In the genomic region with DNA sequence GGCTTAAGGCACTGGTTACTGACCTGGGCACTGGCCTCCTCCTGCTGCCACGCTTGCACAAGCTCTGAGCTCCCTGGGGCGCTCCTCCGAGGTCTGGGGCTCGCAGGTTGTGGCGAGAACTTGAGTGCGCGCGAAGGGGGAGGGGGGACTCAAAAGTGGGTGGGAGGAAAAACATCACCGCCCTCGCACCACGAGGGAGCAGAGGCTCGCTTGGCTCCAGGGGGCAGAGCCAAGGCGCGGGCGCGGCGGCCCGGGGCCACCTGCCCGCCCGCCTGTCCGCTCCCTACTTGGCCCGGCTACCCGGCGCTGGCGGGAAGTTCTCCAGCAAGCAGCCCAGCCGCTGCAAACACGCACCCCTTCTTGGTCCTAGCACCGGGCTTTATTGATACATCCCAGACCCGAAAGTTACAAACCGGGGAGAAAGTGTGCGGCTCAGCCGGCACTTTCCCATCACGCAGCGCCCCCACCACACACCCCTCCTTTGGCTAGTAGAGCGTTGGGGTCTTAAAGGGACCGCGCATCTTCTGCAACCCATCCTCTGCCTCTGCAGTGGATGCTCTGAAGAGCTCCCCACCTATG, we compare ENCODE assay signal across 9 mouse cellular contexts. TPM values are rescaled to one million over a fixed set of nuclear protein-coding genes. Genes with fewer than 3 reads are reported as not detected.
DNase-seq lines count a peak whose midpoint lies in the region; ATAC-seq and TF ChIP-seq lines count a peak whose summit lies in the region.
"Had no signal": no experiment of that assay in that cellular context is flagged by ENCODE, and none has a peak within 500 bp of the region (broad histone marks: within the 10 kb centered on the region; RNA-seq: fewer than 3 reads in every experiment).

A gene (minus strand): TSS at position 472 of the 579 bp plus-strand sequence.

- H3K36me3 ChIP-seq in forebrain, embryonic 14.5 days (ENCODE audit: control insufficient read depth, insufficient read depth, low read length): no peaks in the 10 kb centered on the region
- H3K36me3 ChIP-seq in hindbrain, embryonic 15.5 days: no peaks in the 10 kb centered on the region
- no peaks in the 10 kb centered on the region for H3K36me3 ChIP-seq in limb, embryonic 14.5 days (ENCODE audit: control insufficient read depth, insufficient read depth, low read length)
- no peaks in the 10 kb centered on the region for H3K36me3 ChIP-seq in midbrain, embryonic 16.5 days (ENCODE audit: control insufficient read depth, insufficient read depth, low read length)

- no peaks in the 10 kb centered on the region for H3K27me3 ChIP-seq in forebrain, embryonic 14.5 days (replicated peaks; ENCODE audit: control insufficient read depth, insufficient read depth, low read length)
- peaks cover 13% of the 10 kb centered on the region; the same call in 1 of the 2 replicates for H3K27me3 ChIP-seq in hindbrain, embryonic 15.5 days
- H3K27me3 ChIP-seq in limb, embryonic 14.5 days (ENCODE audit: control insufficient read depth, insufficient read depth, low read length): no peaks in the 10 kb centered on the region
- peaks cover 14% of the 10 kb centered on the region for H3K27me3 ChIP-seq in midbrain, embryonic 16.5 days (ENCODE audit: control insufficient read depth, insufficient read depth, low read depth, low read length)

- TF ChIP-seq POLR2A in limb, embryonic 14.5 days (IDR thresholded peaks at IDR 0.05; ENCODE audit: borderline replicate concordance, extremely low read depth, insufficient read depth, insufficient read length): no peak

- H3K4me1 ChIP-seq in forebrain, embryonic 14.5 days (ENCODE audit: control insufficient read depth, insufficient read depth, low read length): no peaks in the 10 kb centered on the region
- no peaks in the 10 kb centered on the region for H3K4me1 ChIP-seq in hindbrain, embryonic 15.5 days (replicated peaks)
- no peaks in the 10 kb centered on the region for H3K4me1 ChIP-seq in limb, embryonic 14.5 days (ENCODE audit: control insufficient read depth, insufficient read depth, low read length)
- no peaks in the 10 kb centered on the region for H3K4me1 ChIP-seq in midbrain, embryonic 16.5 days (ENCODE audit: control insufficient read depth, insufficient read depth, low read length)

- DNase-seq in adrenal gland, adult (ENCODE audit: inconsistent age in 2 of 2, low spot score in 1 of 2): peak; percentile 2 to 24
- no peak for DNase-seq in adrenal gland, adult 18-20 months (ENCODE audit: low spot score in 2 of 2)
- DNase-seq in ES-CJ7 (ENCODE audit: low read depth, low spot score): peak; percentile 2
- DNase-seq in forebrain, embryonic 14.5 days (ENCODE audit: low spot score): peak; percentile 20
- DNase-seq in limb, embryonic 14.5 days (ENCODE audit: low spot score): no peak

- peak; percentile 77 for ATAC-seq in forebrain, embryonic 14.5 days
- ATAC-seq in hindbrain, embryonic 15.5 days (ENCODE audit: low FRiP score, low read depth): peak; percentile 73; the same call in 1 of the 2 replicates
- ATAC-seq in limb, embryonic 14.5 days (ENCODE audit: low FRiP score, low read depth): peak; percentile 47; the same call in 1 of the 2 replicates
- ATAC-seq in midbrain, embryonic 16.5 days: peak; percentile 39
- ATAC-seq in erythroid progenitor cell, adult 5-6 weeks (replicated peaks; ENCODE audit: low FRiP score, poor library complexity, severe bottlenecking): no peak

- H3K27ac ChIP-seq in forebrain, embryonic 14.5 days (ENCODE audit: low read depth, low read length): no peak within 1 kb of the TSS
- H3K27ac ChIP-seq in hindbrain, embryonic 15.5 days (replicated peaks): no peak within 1 kb of the TSS
- no peak within 1 kb of the TSS for H3K27ac ChIP-seq in limb, embryonic 14.5 days (replicated peaks; ENCODE audit: low read depth, low read length)
- no peak within 1 kb of the TSS for H3K27ac ChIP-seq in midbrain, embryonic 16.5 days (ENCODE audit: low read length)

- peak within 1 kb of the TSS; percentile 45 for H3K9ac ChIP-seq in forebrain, embryonic 14.5 days (ENCODE audit: low read length)
- peak within 1 kb of the TSS; percentile 8; the same call in 1 of the 2 replicates for H3K9ac ChIP-seq in hindbrain, embryonic 15.5 days
- H3K9ac ChIP-seq in limb, embryonic 14.5 days (ENCODE audit: low read depth, low read length, severe bottlenecking): peak within 1 kb of the TSS; percentile 40
- peak within 1 kb of the TSS; percentile 48; the same call in 1 of the 2 replicates for H3K9ac ChIP-seq in midbrain, embryonic 16.5 days (ENCODE audit: low read depth, low read length)

- H3K4me3 ChIP-seq in forebrain, embryonic 14.5 days (ENCODE audit: low read depth, low read length): peak within 1 kb of the TSS; percentile 37
- H3K4me3 ChIP-seq in hindbrain, embryonic 15.5 days: peak within 1 kb of the TSS; percentile 49
- H3K4me3 ChIP-seq in limb, embryonic 14.5 days (replicated peaks; ENCODE audit: low read length): peak within 1 kb of the TSS; percentile 41
- H3K4me3 ChIP-seq in midbrain, embryonic 16.5 days (ENCODE audit: low read depth, low read length): peak within 1 kb of the TSS; percentile 48
- H3K4me3 ChIP-seq: erythroblast, embryonic 14.5 days had no signal

- peak within 1 kb of the TSS; percentile 65 for H3K4me2 ChIP-seq in forebrain, embryonic 14.5 days (ENCODE audit: low read length)
- H3K4me2 ChIP-seq in hindbrain, embryonic 15.5 days: peak within 1 kb of the TSS; percentile 71
- peak within 1 kb of the TSS; percentile 52 for H3K4me2 ChIP-seq in limb, embryonic 14.5 days (replicated peaks; ENCODE audit: low read depth, low read length, severe bottlenecking)
- H3K4me2 ChIP-seq in midbrain, embryonic 16.5 days (ENCODE audit: low read length): peak within 1 kb of the TSS; percentile 80

- 30% methylated on average over 27 of the region's 37 CpGs for WGBS in forebrain, embryonic 14.5 days
- 28% methylated on average over 19 of the region's 37 CpGs for WGBS in hindbrain, embryonic 15.5 days
- 18% methylated on average over 22 of the region's 37 CpGs for WGBS in limb, embryonic 14.5 days
- 10% methylated on average over 28 of the region's 37 CpGs for WGBS in midbrain, embryonic 16.5 days

- H3K9me3 ChIP-seq in forebrain, embryonic 14.5 days (replicated peaks; ENCODE audit: control insufficient read depth, low read length): no peaks in the 10 kb centered on the region
- H3K9me3 ChIP-seq in hindbrain, embryonic 15.5 days: no peaks in the 10 kb centered on the region
- no peaks in the 10 kb centered on the region for H3K9me3 ChIP-seq in limb, embryonic 14.5 days (ENCODE audit: control insufficient read depth, low read length)
- no peaks in the 10 kb centered on the region for H3K9me3 ChIP-seq in midbrain, embryonic 16.5 days (replicated peaks; ENCODE audit: control insufficient read depth, low read length, poor library complexity, severe bottlenecking)

RNA-seq across cellular contexts. Expression of the gene that starts here (rescaled TPM):
- total RNA-seq in adrenal gland, adult 18-20 months (2021): 1 to 10 TPM; 2.5 to 6.6 TPM
- polyA plus RNA-seq in forebrain, embryonic 14.5 days (2014; fragmentation: Nextera tagmentation; extraction: Ambion mirVana): 2.5 and 2.9 TPM in 2 replicates
- 2.5 and 4.3 TPM in 2 replicates for polyA plus RNA-seq in hindbrain, embryonic 15.5 days (2015; fragmentation: Nextera tagmentation; extraction: Ambion mirVana)
- 10.5 and 11.2 TPM in 2 replicates for polyA plus RNA-seq in limb, embryonic 14.5 days (2012; rRNA removed)
- polyA plus RNA-seq in limb, embryonic 14.5 days (2014; fragmentation: Nextera tagmentation; extraction: Ambion mirVana): 11.0 and 13.8 TPM in 2 replicates
- 2.1 and 3.3 TPM in 2 replicates for polyA plus RNA-seq in midbrain, embryonic 16.5 days (2015; fragmentation: Nextera tagmentation; extraction: Ambion mirVana)
- 1.3 and 2.2 TPM in 2 replicates for total RNA-seq in erythroid progenitor cell, adult 5-6 weeks (2015; ENCODE audit: low replicate concordance)
- 2.6 and 11.0 TPM in 2 replicates for total RNA-seq in erythroid progenitor cell, adult 5-6 weeks (2017; ENCODE audit: low replicate concordance)
- polyA plus RNA-seq: erythroblast, embryonic 14.5 days had no signal

Comparison
In these comparisons a context has a peak if more than half of its experiments do, and no peak if none do; other contexts are left out.
1. DNase-seq: peak in adrenal gland, adult (2 of 2), ES-CJ7 (single experiment) and forebrain, embryonic 14.5 days (single experiment); none in adrenal gland, adult 18-20 months (0 of 2) and limb, embryonic 14.5 days (single experiment).
2. Peak in every context shown above with its lines, with median percentiles within 50 percentile points of each other: H3K4me2 ChIP-seq, H3K4me3 ChIP-seq and H3K9ac ChIP-seq.